Mouse (Mus musculus) adrenal gland, postnatal 4 days (tissue): ENCODE data around the gene Cc2d2b. TPM values are rescaled to one million over a fixed set of nuclear protein-coding genes. Genes with fewer than 3 reads are reported as not detected.

Experiments
- DNase-seq, 2 experiments: peaks; one replicate each; pipeline ENCODE4 v3.0.0; 2021 to 2022; ENCODE audit warnings: low spot score in 2 of 2, mixed read lengths in 2 of 2
- total RNA-seq, 2 experiments: library from RNA; stranded (reverse); gene quantifications; 2 replicates each; pipeline ENCODE4 v1.2.3; 2021

Cc2d2b gene
- total RNA-seq, 2 experiments from 2014 or later = 0.40 TPM; not detected in 1

DNA sequence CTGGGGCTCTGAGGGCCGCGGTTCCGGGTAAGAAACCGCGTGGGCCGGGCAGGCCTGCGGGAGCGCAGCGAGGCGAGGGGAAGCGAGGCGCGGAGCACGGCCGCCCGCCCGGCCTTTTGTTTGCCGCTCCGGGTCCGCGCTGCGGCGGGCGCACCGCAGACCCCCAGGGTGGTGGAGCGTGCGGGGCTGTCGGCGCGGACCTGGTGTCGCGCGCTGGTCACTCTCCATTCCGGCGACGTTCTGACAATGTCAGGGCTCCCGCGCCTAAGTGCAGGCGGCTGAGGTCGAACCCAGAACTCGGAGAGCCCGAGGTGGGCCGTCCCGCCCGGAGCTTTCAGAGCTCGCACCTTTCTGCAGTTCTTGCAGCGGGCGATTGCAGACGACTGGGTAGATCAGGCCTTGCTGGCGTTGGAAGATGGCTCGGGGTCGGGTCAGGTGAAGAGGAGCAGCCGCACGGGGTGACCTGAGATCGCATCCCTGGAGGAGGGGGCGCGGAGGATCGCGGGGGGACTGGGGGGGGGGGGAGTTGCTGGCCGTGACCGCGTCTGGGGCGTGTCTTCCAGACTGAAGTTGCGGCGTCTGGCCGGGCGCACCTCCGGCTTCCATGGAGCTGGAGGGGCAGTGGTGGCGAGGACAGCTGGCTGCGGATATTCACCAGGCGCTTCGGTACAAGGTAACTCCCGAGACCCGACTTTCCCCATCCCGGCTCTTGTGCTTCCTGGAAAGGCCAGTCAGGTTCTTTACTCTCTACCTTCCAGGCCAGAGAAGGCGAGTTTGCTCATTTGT lies 83.1 kb downstream of the Cc2d2b start:
- peak; percentile 14 for DNase-seq

DNA sequence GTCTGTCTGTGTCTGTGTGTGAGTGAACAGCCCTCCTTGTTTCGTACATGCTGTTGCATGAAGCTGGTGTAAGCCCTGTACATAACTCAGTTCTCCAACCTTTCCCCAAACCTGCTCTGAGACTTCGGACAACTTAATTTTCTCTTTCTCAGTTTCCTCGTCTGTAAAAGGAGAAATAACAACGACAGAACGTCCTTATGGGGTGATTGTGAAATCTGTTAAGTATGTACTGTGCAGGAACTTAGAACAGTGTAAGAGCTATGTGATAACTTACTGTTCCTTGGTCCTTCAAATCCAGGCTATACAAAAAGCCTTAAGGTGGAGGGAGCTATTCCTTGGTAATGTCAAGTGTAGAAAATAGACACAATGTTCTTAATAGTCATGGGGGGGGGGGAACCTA lies 83.8 kb downstream of the Cc2d2b start:
- no peak for DNase-seq

DNA sequence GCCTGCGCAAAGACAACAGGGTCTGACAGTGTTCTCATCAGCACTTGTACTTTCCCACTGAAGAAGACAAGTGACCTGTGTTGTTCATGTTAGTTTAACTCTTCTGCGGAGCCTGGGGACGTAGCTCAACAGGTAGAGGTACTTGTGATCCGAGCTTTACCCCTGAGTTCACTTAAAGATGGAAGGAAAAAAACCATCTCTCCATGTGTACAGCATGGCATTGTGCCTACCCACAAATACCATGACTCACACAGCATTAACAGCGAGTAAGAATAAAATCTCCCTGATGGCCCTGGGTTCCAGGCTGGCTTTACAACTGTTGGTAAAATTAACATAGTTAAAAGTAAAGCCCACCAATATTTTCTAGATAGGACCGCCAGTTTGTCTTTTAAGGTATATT lies 85.9 kb downstream of the Cc2d2b start:
- no peak for DNase-seq

DNA sequence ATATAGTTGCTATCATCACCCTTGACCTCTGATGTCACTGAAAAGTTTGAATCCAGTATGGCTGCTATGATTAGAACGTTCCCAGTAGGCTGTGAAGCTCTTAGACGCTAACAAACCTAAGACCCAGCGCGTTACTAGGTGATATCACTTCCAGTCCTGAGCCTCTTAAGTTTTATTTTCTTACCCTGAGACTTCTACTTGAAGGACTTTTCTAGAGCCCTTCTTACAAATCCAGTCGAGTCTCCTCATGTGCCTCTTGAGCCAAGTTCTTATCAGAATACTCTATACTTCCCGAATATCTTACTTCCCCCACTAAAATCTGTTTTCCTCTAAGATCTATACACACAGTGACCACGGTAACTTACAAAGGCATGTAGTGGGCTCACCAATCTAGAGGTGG lies 89.7 kb downstream of the Cc2d2b start:
- no peak for DNase-seq

GRCm38 (mm10) chr19:40840303-40840702 lies 91.8 kb downstream of the Cc2d2b start:
- no peak for DNase-seq

GRCm38 (mm10) chr19:40841083-40841482 lies 92.5 kb downstream of the Cc2d2b start:
- no peak for DNase-seq

DNA sequence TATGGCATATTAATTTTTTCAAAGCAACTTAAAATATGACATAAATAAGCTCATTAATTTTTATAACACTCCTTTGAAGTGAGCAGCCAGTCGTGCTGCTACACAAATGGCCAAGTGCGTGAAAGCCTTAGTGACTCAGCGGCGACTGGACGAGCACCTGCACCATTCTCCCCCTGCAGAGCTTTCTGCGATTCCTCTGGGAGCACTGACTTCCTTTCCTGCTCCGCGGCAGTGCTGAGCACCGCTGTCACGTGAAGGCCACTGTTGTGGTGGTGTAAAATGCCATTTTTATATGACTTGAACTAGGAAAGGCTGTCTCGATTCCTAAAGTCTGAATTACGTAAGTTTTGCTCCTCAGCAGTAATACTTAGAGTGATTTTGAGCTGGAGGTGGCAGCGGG lies 93.0 kb downstream of the Cc2d2b start:
- DNase-seq = no peak

- no peak for DNase-seq
These were observed 96.2 kb downstream of the Cc2d2b start for GRCm38 (mm10) chr19:40844731-40845130.

DNA sequence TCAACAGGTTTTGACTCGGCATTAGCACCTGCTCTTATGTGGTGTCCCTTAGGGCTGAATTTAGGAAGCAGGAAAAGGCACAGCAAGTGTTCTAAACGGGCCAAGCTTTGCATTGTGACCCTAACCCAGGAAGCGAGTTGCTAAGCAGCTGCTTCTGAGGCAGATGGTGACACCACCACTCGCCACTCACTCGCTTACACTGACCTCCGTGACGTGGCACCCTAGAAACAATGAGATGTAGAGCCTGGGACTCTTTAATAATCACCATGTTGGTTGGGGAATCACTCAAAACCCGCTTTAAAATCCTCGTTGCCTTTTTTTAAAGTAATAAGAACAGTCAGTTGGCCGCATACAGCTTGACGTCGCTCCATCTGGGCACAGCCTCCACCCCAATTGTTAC lies 100.8 kb downstream of the Cc2d2b start:
- DNase-seq = no peak

DNA sequence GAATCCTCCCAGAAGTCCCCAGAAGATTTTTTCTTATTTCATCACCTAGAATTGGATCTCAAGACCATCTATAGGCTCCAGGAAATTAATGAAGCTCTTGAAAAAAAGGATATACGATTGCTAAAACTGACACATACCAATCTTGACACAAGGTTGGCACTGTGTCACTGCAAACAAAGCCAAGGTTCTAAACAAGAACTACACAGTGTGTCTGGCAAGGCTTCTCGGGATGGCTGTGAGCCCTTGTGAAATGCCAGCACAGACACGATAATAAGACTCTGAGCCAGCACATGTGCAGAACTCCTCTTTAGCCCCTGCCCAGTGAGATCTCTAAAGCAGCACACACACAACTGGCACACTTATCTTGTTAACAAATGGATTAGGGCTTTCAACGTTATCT lies 111.0 kb downstream of the Cc2d2b start:
- DNase-seq = no peak

- DNase-seq = no peak
These were observed 119.7 kb downstream of the Cc2d2b start for GRCm38 (mm10) chr19:40868284-40868683.

GRCm38 (mm10) chr19:40869425-40870105 lies 121.0 kb downstream of the Cc2d2b start:
- DNase-seq = no peak

DNA sequence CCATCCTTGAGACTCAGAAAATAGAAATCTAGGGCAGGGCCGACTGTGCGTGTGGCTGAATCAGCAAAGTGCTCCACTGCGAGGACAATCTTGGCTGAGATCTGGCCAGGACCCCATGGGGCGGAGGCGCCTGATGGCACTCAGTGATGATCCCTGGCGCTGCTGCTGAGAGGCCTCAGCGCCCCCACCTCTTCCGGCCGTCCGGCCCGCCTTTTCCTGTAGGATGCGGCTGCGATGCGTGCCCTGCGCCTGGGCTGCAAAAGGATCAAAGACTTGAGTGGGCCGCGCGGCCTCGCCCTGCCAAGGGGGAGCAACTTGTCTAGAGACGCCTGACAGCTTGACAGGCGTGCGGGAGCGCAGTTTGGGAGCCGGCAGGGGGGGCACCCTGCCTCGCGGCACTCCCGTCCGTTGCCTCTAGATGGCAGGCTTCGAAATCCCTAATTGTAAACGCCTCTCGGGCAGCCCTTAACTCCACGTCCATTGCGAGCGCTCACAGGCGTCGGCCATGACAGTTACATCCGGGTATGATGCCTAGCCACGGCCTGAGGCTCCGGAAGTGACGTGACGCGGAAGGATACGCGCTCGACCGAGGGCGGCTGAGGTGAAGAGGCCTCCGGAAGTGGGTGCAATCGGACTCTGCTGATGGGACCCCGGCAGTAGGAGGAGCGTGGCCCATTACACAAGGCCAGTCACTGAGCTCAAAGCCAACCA lies 124.6 kb downstream of the Cc2d2b start:
- peak; percentile 70 to 79 for DNase-seq

Other genes with a start within 250 kb of the Cc2d2b start
- 10 to 100 TPM; 59.6 to 69.4 TPM for gene Sorbs1, start 235.0 kb upstream of the Cc2d2b start, total RNA-seq
- gene Aldh18a1, start 160.3 kb upstream of the Cc2d2b start, total RNA-seq = 10 to 100 TPM; 27.7 to 38.2 TPM
- 1 to 10 TPM; 9.1 to 9.3 TPM for gene Tctn3, start 136.5 kb upstream of the Cc2d2b start, total RNA-seq
- 10 to 100 TPM; 34.7 to 37.2 TPM for gene Entpd1, start 136.4 kb upstream of the Cc2d2b start, total RNA-seq
- 10 to 100 TPM; 10.7 to 12.3 TPM for gene Ccnj, start 82.5 kb downstream of the Cc2d2b start, total RNA-seq
- gene Zfp518a, start 146.0 kb downstream of the Cc2d2b start, total RNA-seq = 10 to 100 TPM; 21.6 to 22.0 TPM
- gene Blnk, start 245.8 kb downstream of the Cc2d2b start, total RNA-seq = 1 to 10 TPM; 1.2 to 2.5 TPM